Mouse (Mus musculus) bone marrow, adult 2 months (tissue): ENCODE data around the gene Eif3b.

Experiments used
- CTCF ChIP-seq: fragments of 200-500 bp; IDR thresholded peaks from 2 replicates; pipeline ENCODE4 v1.5.1; 2011; ENCODE audit warnings: low read length, control low read depth; ENCODE audit not compliant: control insufficient read depth, insufficient read depth
- POLR2A ChIP-seq: fragments of 200-500 bp; IDR thresholded peaks from 2 replicates; pipeline ENCODE4 v1.6.1; 2011; ENCODE audit warnings: low read depth, mild to moderate bottlenecking, control low read depth, low read length, borderline replicate concordance; ENCODE audit not compliant: control insufficient read depth

DNA sequence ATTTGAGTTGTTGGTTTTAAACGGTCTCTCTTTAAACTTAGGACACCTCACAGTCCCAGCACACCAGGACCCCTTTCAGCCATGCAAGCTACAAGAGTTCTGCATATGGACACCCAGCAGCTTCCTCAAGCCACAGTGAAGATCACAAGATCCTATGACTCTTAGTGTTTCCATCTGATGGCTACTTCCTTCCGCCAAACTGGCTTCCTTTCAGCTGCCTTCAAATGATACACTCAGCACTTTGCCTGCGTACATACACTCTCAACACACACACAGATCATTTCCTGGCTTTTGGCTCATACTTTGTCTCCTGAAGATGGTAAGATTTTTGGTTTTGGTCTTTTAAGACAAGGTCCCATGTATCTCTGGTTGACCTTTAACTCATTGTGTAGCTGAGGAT is 26.4 kb upstream of the Eif3b start:
- no peak for TF ChIP-seq CTCF
- TF ChIP-seq POLR2A: no peak
